Mouse (Mus musculus) G1E (cell line): Measurements from ENCODE around the gene Foxn3.

Source experiments
- CTCF ChIP-seq: IDR thresholded peaks from 2 replicates; pipeline ENCODE4 v1.5.1; 2012; ENCODE audit warnings: low read depth, low read length, inconsistent platforms, mixed read lengths
- POLR2AphosphoS5 ChIP-seq: IDR thresholded peaks from 2 replicates; pipeline ENCODE4 v1.6.1; 2012; ENCODE audit warnings: low read depth, low read length, inconsistent platforms; ENCODE audit not compliant: insufficient replicate concordance
- TAL1 ChIP-seq: conservative IDR thresholded peaks from 2 replicates; pipeline ENCODE4 v1.6.1; 2012; ENCODE audit warnings: low read depth, low read length, inconsistent platforms, mixed read lengths

GRCm38 (mm10) chr12:99390429-99390828 is 173.0 kb downstream of the Foxn3 start:
- no peak for TF ChIP-seq CTCF
- TF ChIP-seq TAL1, result no peak
- no peak for TF ChIP-seq POLR2AphosphoS5
